Mouse (Mus musculus): ENCODE data around the gene Fam98a.

Fam98a gene

GRCm38 (mm10) chr17:75521236-75521842 is 30.4 kb downstream of the Fam98a start:
- DNase-seq, result no peak

- DNase-seq, result no peak
These were observed 32.4 kb downstream of the Fam98a start for GRCm38 (mm10) chr17:75519239-75519900.

- no peak for DNase-seq
These were observed 33.4 kb downstream of the Fam98a start for GRCm38 (mm10) chr17:75518181-75518901.

- DNase-seq, result no peak
These were observed 35.2 kb downstream of the Fam98a start for GRCm38 (mm10) chr17:75516591-75516990.

DNA sequence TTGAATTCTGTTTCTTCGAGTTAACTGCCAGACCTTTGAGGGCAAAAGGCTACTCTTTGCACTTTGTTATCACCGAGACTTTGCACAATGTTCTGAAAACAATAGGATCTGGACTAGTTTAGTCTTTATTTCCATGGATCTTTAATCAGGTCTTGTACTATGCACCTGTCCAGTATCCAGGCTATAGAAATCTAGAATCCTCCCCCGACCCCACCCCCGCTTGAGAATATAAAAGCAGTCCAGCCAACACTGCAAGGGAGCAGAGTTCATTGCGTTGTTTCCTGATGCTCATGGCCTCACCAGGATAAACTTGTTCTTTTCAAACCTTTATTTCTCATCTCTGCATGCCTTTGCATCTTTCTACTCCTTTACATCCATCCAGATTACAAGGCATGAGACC is 42.5 kb downstream of the Fam98a start:
- DNase-seq, result no peak

DNA sequence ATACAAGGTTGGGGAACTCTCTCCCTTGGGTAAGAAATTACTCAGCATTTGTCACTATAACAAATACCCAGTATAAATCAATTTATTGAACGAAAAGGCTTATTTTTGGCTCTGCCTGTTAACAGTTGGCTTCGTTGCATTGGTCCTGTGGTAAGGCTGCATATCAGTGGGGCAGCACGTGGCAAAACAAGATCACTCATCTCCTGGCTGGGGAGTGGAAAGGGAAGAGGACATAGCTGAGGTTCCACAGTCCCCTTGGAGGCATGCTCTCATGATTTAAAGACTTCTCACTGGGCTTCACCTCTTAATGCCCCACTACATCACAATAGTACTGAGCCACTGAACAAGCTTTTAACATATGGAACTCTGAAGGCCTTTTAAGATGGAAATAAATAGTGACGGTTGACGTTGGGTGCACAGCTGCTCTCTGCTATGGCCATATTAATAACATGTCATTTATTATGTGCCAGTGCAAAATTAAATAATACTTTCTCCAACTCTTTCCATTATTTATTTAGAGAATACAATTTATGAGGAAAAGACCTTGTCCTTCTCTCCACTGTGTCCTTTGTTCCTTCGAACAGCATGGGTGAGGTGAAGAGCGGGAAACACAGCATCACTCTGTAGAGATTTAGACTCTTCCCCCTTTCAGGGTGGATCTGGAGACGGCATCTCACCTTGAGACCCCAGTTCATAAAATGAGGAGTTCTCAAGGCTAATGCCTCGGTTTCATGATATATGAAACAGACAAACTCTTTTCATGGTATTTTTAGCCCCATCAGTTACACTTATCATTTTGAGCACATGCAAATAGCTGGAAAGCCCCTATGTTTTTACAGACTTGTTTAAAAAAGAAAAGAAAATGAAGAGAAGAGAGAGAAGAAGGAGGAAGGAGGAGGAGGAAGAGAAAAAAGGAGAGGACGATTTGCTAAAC is 44.8 kb downstream of the Fam98a start:
- no peak for DNase-seq

DNA sequence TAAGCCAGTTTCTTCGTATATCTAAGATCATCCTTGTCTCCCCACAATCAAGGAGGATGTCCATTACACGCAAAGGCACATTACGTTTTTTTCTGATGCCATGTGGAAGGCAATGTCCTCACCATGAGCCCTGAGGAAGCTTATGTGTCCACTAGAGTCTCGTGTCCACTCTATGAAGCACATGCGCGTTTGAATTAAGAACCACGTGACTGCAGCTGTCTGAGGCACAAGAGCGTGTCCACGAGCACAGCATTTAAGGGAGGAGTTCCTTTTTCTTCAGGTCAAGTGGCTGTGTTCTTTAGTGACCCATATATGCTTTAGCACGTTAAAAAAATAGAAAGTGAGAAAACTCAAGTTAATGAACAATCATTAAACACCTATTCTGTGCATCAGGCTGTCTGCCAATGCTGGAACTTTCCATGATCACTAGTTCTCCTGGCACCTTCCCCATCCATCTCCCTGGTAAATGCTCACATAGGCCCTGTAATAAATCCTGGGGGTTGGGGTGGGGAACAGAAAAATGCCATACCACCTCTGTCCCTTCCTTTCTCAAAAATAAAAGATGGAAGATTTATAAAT is 45.6 kb downstream of the Fam98a start:
- DNase-seq, result no peak

GRCm38 (mm10) chr17:75505053-75505452 is 46.7 kb downstream of the Fam98a start:
- DNase-seq, result no peak

- no peak for DNase-seq
These were observed 48.7 kb downstream of the Fam98a start for GRCm38 (mm10) chr17:75503031-75503430.

GRCm38 (mm10) chr17:75498241-75498651 is 53.5 kb downstream of the Fam98a start:
- DNase-seq, result no peak

DNA sequence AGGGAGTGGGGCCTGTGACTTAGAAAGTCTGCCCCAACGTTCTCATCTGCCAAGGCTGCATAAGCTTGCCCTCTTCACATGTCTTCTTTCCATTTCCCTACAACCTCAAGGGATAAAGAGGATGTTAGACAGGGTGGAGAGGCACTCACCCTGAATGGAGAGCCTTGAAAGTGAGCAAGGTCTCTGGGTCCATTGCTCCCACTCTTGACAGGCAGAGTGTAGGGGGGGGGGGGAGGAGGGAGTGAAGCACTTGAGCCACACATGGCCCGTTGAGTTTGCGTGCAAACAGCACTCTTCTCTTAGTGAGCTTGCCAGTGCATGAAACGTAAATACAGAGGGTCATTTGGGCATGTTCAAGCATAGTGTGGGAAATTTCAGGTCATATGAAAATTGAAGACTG is 56.5 kb downstream of the Fam98a start:
- no peak for DNase-seq
